Mouse (Mus musculus): Measurements from ENCODE around the gene Rab3gap1.

DNA sequence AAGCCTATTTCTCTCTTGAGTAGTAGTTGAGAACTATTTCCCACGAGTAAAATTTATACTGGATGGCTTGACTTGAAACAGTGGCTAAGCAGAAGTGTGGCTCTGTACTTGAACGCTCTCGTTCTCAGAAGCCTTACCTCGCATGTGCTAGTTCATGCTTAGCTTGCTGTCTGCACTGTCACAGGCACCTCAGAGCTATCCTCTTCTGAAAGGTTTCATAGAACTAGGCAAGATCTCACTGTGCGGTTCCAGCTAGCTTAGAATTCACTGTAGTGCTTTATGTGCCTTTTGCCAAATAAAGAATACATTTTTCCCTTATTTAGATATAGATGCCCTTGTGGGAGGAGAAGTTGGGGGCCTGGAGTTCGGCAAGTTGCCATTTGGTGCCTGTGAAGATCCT is 46.7 kb downstream of the Rab3gap1 start:
- TF ChIP-seq CTCF (conservative IDR thresholded peaks at IDR 0.05 in 1 of 2, IDR thresholded peaks at IDR 0.05 in 1 of 2; ENCODE audit: low read depth in 2 of 2, low read length in 2 of 2) (no peak), CHD2 (IDR thresholded peaks at IDR 0.05; ENCODE audit: low read length) (no peak), POLR2A (IDR thresholded peaks at IDR 0.05; ENCODE audit: low read depth, low read length) (no peak), MAZ (IDR thresholded peaks at IDR 0.05; ENCODE audit: low read depth, low read length) (no peak), SMC3 (IDR thresholded peaks at IDR 0.05; ENCODE audit: low read depth, low read length) (no peak), POLR2AphosphoS2 (IDR thresholded peaks at IDR 0.05; ENCODE audit: low read depth, low read length) (no peak), MXI1 (IDR thresholded peaks at IDR 0.05; ENCODE audit: low read depth, low read length) (no peak), EP300 (IDR thresholded peaks at IDR 0.05; ENCODE audit: low read length) (no peak)
